Mouse (Mus musculus) cerebellum, adult 11 months (tissue): ENCODE data around the gene Gm5936.
"Not testable (repeated sequence)": the region's sequence is repeated elsewhere in the genome, so short reads cannot be mapped to it uniquely, and the experiment has no call there.

Experiments used
- DNase-seq: peaks from one replicate; pipeline ENCODE4 v3.0.0; 2022

Gene Gm5936

DNA sequence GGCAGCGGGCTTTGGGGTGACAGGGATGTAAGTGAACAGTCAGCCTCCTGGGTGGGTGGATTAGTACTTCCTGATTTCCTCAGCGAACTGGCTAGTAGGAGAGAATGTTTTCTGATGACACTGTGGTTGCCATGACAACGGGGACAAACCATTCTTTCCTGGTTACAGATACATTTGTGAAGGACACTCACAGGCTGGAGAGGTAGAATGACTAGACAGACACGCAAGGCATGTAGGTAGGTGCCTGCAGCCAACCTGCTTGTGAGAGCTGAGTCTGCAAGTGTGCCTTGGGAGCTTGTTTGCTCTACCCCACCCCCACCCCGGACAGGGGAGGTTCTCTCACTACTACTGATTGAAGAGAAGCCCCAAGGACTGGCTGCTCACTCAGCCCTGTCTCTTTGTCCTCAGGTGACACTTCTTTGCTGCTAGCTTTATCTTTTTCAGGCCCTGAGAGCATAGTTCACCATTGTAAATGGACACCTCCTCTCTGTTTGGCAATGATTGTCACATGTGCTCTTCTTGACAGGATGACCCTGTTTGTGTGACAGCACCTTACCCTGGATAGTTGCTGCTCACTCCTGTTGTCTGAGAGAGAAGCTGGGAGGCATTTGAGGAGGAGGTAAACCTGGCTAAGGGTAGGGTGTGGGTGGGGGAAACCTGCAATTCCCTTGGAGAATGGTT, at the start of gene Gm5936:
Gene Gm5936 (plus strand): TSS at position 355 of the 681 bp plus-strand sequence.
- DNase-seq: not testable (repeated sequence)

DNA sequence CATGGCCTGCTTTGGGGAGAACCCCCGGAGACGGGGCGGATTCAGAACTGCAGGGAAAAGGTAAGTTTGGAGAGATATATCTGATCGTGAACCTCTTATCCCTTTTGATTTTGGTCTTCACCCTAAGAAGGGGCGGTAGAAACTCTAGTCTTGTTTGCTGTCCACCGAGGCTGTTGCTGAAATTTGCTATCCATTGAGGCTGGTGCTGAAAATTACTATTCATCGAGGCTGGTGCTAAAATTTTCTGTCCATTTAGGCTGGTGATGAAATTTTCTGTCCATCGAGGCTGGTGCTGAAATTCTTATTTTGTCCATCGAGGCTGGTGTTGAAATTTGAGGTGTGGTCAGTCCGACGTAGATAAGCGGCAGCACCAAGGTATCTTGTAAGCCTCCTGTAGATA, 19.1 kb downstream of the Gm5936 start:
- not testable (repeated sequence) for DNase-seq

DNA sequence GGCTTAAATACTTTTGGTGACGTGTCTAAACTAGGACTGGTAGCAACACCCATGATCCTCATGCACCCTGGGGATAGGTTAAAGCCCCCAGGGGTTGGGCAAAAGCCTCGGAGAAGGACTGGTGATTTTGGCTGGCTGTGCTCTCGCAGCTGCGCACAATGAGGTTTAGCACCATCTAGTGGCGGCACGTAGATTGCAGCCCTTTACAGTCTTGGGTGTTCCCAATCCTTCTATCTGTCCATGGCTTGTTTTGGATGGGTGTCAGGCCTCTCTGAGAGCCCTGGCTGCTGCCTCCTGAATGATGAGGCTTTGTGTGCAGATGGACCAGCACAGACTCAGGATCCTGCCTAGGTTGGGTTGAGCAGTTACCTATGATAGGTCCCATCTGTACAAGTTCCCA, 43.1 kb downstream of the Gm5936 start:
- not testable (repeated sequence) for DNase-seq
